8 mouse cellular contexts compared by ENCODE assay signal in the genomic region with DNA sequence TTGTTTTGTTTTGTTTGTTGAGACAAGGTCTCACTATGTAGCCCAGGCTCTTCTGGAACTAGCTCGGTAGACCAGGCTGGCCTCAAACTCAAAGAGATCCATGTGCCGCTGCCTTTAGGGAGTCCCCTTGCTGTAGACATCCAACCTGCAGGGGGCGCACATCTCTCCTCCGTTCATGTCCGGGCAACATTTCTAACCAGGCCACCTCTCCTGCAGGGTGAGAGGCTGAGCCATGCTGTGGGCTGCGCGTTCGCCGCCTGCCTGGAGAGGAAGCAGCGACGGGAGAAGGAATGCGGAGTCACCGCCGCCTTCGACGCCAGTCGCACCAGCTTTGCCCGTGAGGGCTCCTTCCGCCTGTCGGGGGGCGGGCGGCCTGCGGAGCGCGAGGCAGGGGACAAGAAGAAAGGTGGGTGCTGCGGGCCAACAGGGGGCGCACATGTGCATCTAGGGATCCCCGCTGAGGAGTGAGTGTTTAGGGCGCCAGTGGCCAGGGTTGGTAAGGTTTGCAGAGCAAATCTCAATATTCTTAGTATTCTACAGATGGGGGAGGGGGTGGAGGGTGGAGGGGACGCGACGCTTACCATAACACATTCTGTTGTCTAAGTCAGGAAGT. TPM values are rescaled to one million over a fixed set of nuclear protein-coding genes. Genes with fewer than 3 reads are reported as not detected.
DNase-seq lines count a peak whose midpoint lies in the region; ATAC-seq and TF ChIP-seq lines count a peak whose summit lies in the region.

No protein-coding gene starts in this region.

- no peaks in the 10 kb centered on the region for H3K9me3 ChIP-seq in lung, embryonic 16.5 days (ENCODE audit: control insufficient read depth, low read length)

- H3K4me2 ChIP-seq in lung, embryonic 16.5 days (ENCODE audit: low read depth, low read length) = no peak overlapping the region

- WGBS in thymus, adult 2 months = 89% methylated on average over 32 of the region's 32 CpGs
- 55% methylated on average over 32 of the region's 32 CpGs for WGBS in lung, embryonic 16.5 days

- H3K4me1 ChIP-seq in thymus, adult 2 months (replicated peaks; ENCODE audit: control insufficient read depth, insufficient read depth, low read length) = peaks cover 2% of the 10 kb centered on the region; the same call in 1 of the 2 replicates
- no peaks in the 10 kb centered on the region for H3K4me1 ChIP-seq in lung, embryonic 16.5 days (replicated peaks; ENCODE audit: control insufficient read depth, insufficient read depth, low read length)

- no peak for TF ChIP-seq CTCF in thymus, adult 2 months (IDR thresholded peaks at IDR 0.05; ENCODE audit: borderline replicate concordance, control insufficient read depth, extremely low read depth, insufficient read depth, low read length, poor library complexity)

- H3K27me3 ChIP-seq in thymus, adult 2 months (ENCODE audit: control insufficient read depth, insufficient read depth, low read length) = no peaks in the 10 kb centered on the region
- H3K27me3 ChIP-seq in lung, embryonic 16.5 days (ENCODE audit: control insufficient read depth, insufficient read depth, low read depth, low read length) = no peaks in the 10 kb centered on the region

- H3K9ac ChIP-seq in lung, embryonic 16.5 days (ENCODE audit: low read length) = no peak overlapping the region

- H3K36me3 ChIP-seq in thymus, adult 2 months (ENCODE audit: control insufficient read depth, insufficient read depth, low read length) = no peaks in the 10 kb centered on the region
- peaks cover 46% of the 10 kb centered on the region for H3K36me3 ChIP-seq in lung, embryonic 16.5 days (ENCODE audit: control insufficient read depth, insufficient read depth, low read length)

- peak overlapping the region; percentile 32; the same call in 1 of the 2 replicates for H3K4me3 ChIP-seq in thymus, adult 2 months (ENCODE audit: control insufficient read depth, insufficient read depth, low read length)
- no peak overlapping the region for H3K4me3 ChIP-seq in lung, embryonic 16.5 days (ENCODE audit: low read length)

- no peak overlapping the region for H3K27ac ChIP-seq in thymus, adult 2 months (ENCODE audit: control insufficient read depth, insufficient read depth, low read length)
- no peak overlapping the region for H3K27ac ChIP-seq in lung, embryonic 16.5 days (ENCODE audit: low read length)

- ATAC-seq in lung, embryonic 16.5 days (ENCODE audit: low read depth) = peak; percentile 51; the same call in 1 of the 2 replicates

- DNase-seq in cerebellum, postnatal 25 days = peak; percentile 36 to 67
- no peak for DNase-seq in cerebellum, adult 18-20 months
- DNase-seq in thymus, adult 2 months = peak; percentile 21
- no peak for DNase-seq in thymus, adult 18-20 months
- peak; percentile 47 for DNase-seq in heart, postnatal 4 days
- peak; percentile 63 for DNase-seq in yolk sac, embryonic 10.5 days (ENCODE audit: low spot score)
- no peak for DNase-seq in cerebellum, adult 9-11 months

- TF ChIP-seq POLR2A in thymus, adult 2 months (IDR thresholded peaks at IDR 0.05; ENCODE audit: control insufficient read depth, extremely low read depth, insufficient read depth, low read length, poor library complexity) = no peak

RNA-seq across cellular contexts. Expression of a gene that starts 15.6 kb away (rescaled TPM):
- 10.3 and 10.7 TPM in 2 replicates for polyA plus RNA-seq in thymus, adult 2 months (2012; rRNA removed)
- 10 to 100 TPM; 11.5 to 12.1 TPM for total RNA-seq in heart, postnatal 4 days (2021)
- 14.8 and 14.9 TPM in 2 replicates for polyA plus RNA-seq in lung, embryonic 16.5 days (2015; fragmentation: Nextera tagmentation; extraction: Ambion mirVana)

RNA-seq across cellular contexts. Expression of a gene that starts 41.0 kb away (rescaled TPM):
- 53.1 and 57.8 TPM in 2 replicates for polyA plus RNA-seq in thymus, adult 2 months (2012; rRNA removed)
- total RNA-seq in heart, postnatal 4 days (2021) = 10 to 100 TPM; 10.2 to 11.2 TPM
- polyA plus RNA-seq in lung, embryonic 16.5 days (2015; fragmentation: Nextera tagmentation; extraction: Ambion mirVana) = 23.4 and 23.5 TPM in 2 replicates

RNA-seq across cellular contexts. Expression of a gene that starts 45.4 kb away (rescaled TPM):
- polyA plus RNA-seq in thymus, adult 2 months (2012; rRNA removed) = 12.2 and 12.4 TPM in 2 replicates
- 1 to 10 TPM; 4.6 to 5.3 TPM for total RNA-seq in heart, postnatal 4 days (2021)
- polyA plus RNA-seq in lung, embryonic 16.5 days (2015; fragmentation: Nextera tagmentation; extraction: Ambion mirVana) = 4.1 and 4.3 TPM in 2 replicates

Comparison
In these comparisons a context has a peak if more than half of its experiments do, and no peak if none do; other contexts are left out.
1. DNase-seq: peak in cerebellum, postnatal 25 days (2 of 2), thymus, adult 2 months (single experiment), heart, postnatal 4 days (single experiment) and yolk sac, embryonic 10.5 days (single experiment); none in cerebellum, adult 18-20 months (0 of 2), thymus, adult 18-20 months (0 of 2) and cerebellum, adult 9-11 months (single experiment).